Mouse (Mus musculus) kidney, postnatal 25 days (tissue): ENCODE measurements at regions not wholly inside any gene's neighbourhood (a gene's known extent, or its start where the extent isn't known, plus 50 kb on each side); places are given as distances from the start of the nearest gene placed in this dataset.

Experiments used
- DNase-seq, 2 experiments: peaks; one replicate each; pipeline ENCODE4 v3.0.0; 2021; ENCODE audit warnings: mixed read lengths in 2 of 2

- no peak for DNase-seq
These were observed 56.9 kb downstream of the Klf4 start for GRCm38 (mm10) chr4:55475409-55475808.

GRCm38 (mm10) chr4:55474044-55474788 lies 58.0 kb downstream of the Klf4 start:
- no peak for DNase-seq

GRCm38 (mm10) chr4:55472649-55473048 lies 59.6 kb downstream of the Klf4 start:
- no peak for DNase-seq

GRCm38 (mm10) chr4:55470779-55471663 lies 61.2 kb downstream of the Klf4 start:
- peak in 1 of 2 experiments; percentile 7 for DNase-seq

- no peak for DNase-seq
These were observed 68.1 kb downstream of the Klf4 start for GRCm38 (mm10) chr4:55464192-55464591.

GRCm38 (mm10) chr4:55461927-55462326 lies 70.3 kb downstream of the Klf4 start:
- no peak for DNase-seq

GRCm38 (mm10) chr4:55453902-55454301 lies 78.4 kb downstream of the Klf4 start:
- no peak for DNase-seq

- no peak for DNase-seq
These were observed 79.7 kb downstream of the Klf4 start for GRCm38 (mm10) chr4:55452546-55452945.

- no peak for DNase-seq
These were observed 80.6 kb downstream of the Klf4 start for GRCm38 (mm10) chr4:55451711-55452110.

GRCm38 (mm10) chr4:55451026-55451425 lies 81.2 kb downstream of the Klf4 start:
- peak in 1 of 2 experiments; percentile 10 for DNase-seq

GRCm38 (mm10) chr4:55443489-55443888 lies 88.8 kb downstream of the Klf4 start:
- DNase-seq = no peak

GRCm38 (mm10) chr4:55442098-55442497 lies 90.2 kb downstream of the Klf4 start:
- no peak for DNase-seq
